Mouse (Mus musculus) hindbrain, embryonic 16.5 days (tissue): ENCODE results near the gene Vps54. TPM values are rescaled to one million over a fixed set of nuclear protein-coding genes. Genes with fewer than 3 reads are reported as not detected.

Source experiments
- ATAC-seq: fragments of 200-750 bp; cut with Nextera tagmentation; 2 replicates; pipeline ENCODE4 v1.8.0; 2017; ENCODE audit warnings: moderate TSS enrichment, moderate library complexity
- H3K27ac ChIP-seq: fragments of 300-500 bp; sonication (generic); 2 replicates; pipeline ENCODE4 v1.5.1; 2014; ENCODE audit warnings: low read depth, mild to moderate bottlenecking, control low read depth, low read length, moderate library complexity
- H3K27me3 ChIP-seq: fragments of 300-500 bp; sonication (generic); replicated peaks from 2 replicates; pipeline ENCODE4 v1.6.1; 2014; ENCODE audit warnings: low read length; ENCODE audit not compliant: control insufficient read depth, insufficient read depth
- H3K36me3 ChIP-seq: fragments of 300-500 bp; sonication (generic); 2 replicates; pipeline ENCODE4 v1.6.1; 2014; ENCODE audit warnings: mild to moderate bottlenecking, low read length, moderate library complexity, mixed read lengths; ENCODE audit not compliant: control insufficient read depth, insufficient read depth
- H3K4me1 ChIP-seq: fragments of 300-500 bp; sonication (generic); 2 replicates; pipeline ENCODE4 v1.6.1; 2014; ENCODE audit warnings: low read depth, low read length; ENCODE audit not compliant: control insufficient read depth, insufficient read depth
- H3K4me2 ChIP-seq: fragments of 300-500 bp; sonication (generic); 2 replicates; pipeline ENCODE4 v1.6.1; 2014; ENCODE audit warnings: mild to moderate bottlenecking, low read length, control low read depth, moderate library complexity
- H3K4me3 ChIP-seq: fragments of 300-500 bp; sonication (generic); 2 replicates; pipeline ENCODE4 v1.5.1; 2014; ENCODE audit warnings: mild to moderate bottlenecking, low read length, control low read depth, moderate library complexity
- H3K9ac ChIP-seq: fragments of 300-500 bp; sonication (generic); 2 replicates; pipeline ENCODE4 v1.6.1; 2014; ENCODE audit warnings: low read depth, mild to moderate bottlenecking, control low read depth, low read length, moderate library complexity
- H3K9me3 ChIP-seq: fragments of 300-500 bp; sonication (generic); 2 replicates; pipeline ENCODE4 v1.6.1; 2014; ENCODE audit warnings: mild to moderate bottlenecking, low read length, moderate library complexity; ENCODE audit not compliant: control insufficient read depth
- WGBS: fragments of 180-500 bp; shearing (Covaris S2); extraction: QIAGEN DNeasy Blood & Tissue Kit; methylation state at CpG from one replicate; pipeline ENCODE4 v1.1.7; 2014; 5-methylcytosine and 5-hydroxymethylcytosine counted together
- polyA plus RNA-seq: library from polyadenylated mRNA; unstranded; fragments of >200 nt; fragmentation: Nextera tagmentation; extraction: Ambion mirVana; gene quantifications from 2 replicates; pipeline ENCODE4 v1.2.1, GENCODE M21; 2015

Gene Vps54
- polyA plus RNA-seq, 1 experiment from 2014 or later, result 7.4 TPM

DNA sequence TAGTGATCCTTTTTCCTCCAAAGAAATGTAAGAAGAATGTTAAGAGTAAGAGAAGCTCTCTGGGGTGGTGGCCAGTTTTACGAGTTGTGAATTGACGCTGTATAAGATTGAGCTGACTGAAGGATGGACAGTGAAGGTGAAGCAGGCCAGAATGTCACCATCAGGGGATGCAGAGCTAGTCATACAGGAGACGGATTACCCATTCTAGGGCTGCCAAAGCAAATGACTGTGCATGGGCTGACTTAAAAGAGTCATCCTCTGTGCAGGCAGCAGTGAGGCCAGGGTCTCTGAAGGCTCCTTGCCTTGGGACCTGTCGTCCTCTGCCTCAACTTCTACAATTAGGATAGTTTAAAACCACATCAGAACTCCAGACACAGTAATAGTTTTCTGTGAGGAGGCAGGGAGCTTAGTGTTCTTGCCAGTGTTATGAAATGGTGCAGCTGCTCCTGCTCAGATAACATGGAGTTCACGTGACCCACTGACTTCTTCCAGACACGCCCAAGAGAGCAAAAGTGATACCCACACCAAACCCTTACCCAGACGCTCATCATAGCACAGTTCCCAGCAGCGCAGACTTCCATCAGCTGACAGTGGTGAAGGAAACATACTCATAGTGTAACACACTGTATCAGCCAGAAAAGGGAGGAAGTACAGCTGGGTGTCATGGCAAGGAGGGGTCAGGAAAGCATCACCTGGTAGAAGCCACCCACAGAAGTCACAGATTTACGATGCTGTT lies 75.0 kb downstream of the Vps54 start:
- WGBS, result 93% methylated on average over 9 of the region's 9 CpGs
- no peak for ATAC-seq

DNA sequence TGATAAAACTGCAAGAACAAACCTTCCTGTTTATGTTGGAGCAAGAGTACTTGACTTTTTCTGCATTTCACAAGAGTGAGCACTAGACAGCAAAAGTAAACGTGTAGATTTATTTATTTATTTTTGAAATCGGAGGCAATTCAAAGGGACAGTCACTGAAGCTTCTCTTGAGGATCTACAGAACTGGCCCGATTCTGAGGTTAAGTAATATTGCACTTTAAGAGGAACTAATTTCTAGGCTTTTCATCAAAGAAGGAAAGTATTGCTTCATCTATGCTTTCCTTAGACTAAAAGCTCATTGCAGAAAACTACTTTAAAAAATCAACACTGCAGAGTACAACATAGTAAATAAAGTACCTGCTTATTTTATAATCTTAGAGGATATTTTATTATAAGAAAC lies 82.5 kb downstream of the Vps54 start:
- Histone ChIP-seq H3K4me3 (no peak overlapping the region), H3K4me1 (no peaks in the 10 kb centered on the region), H3K4me2 (no peak overlapping the region), H3K9ac (no peak overlapping the region), H3K27me3 (no peaks in the 10 kb centered on the region), H3K9me3 (no peaks in the 10 kb centered on the region), H3K27ac (no peak overlapping the region), H3K36me3 (peaks cover 6% of the 10 kb centered on the region)
- WGBS, result 91% methylated on average over 3 of the region's 3 CpGs
- no peak for ATAC-seq

More for the DNA sequence above, 75.0 kb downstream of the Vps54 start:
- no peak overlapping the region for H3K9ac ChIP-seq
- H3K36me3 ChIP-seq, result peaks cover 9% of the 10 kb centered on the region; the same call in 1 of the 2 replicates
- no peak overlapping the region for H3K4me3 ChIP-seq
- H3K27ac ChIP-seq, result no peak overlapping the region
- H3K4me1 ChIP-seq, result no peaks in the 10 kb centered on the region
- no peak overlapping the region for H3K4me2 ChIP-seq
- H3K27me3 ChIP-seq, result no peaks in the 10 kb centered on the region
- no peaks in the 10 kb centered on the region for H3K9me3 ChIP-seq

DNA sequence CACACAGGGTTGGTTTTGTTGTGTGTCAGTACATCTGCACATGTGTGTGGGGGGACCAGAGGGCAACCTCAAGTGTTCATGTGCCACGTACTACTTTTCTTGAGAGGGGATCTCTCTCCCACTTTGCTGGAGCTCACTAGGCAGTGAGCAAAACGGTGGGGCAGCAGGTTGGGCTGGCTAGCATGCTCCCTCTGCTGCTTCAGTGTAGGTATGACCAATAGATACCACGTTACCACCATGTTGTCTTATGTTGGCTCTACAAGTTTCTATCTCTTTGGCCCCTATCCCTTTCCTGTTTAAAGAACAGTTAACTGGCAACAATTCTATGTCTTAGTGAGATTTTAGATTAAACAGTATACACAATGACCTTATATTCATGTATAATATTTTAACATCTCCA lies 83.3 kb downstream of the Vps54 start:
- H3K9me3 ChIP-seq, result no peaks in the 10 kb centered on the region
- WGBS, result 84% methylated on average over 3 of the region's 3 CpGs
- H3K4me1 ChIP-seq, result no peaks in the 10 kb centered on the region

GRCm38 (mm10) chr11:21325781-21326180 lies 86.7 kb downstream of the Vps54 start:
- Histone ChIP-seq H3K27ac (no peak overlapping the region), H3K4me2 (no peak overlapping the region), H3K9ac (no peak overlapping the region), H3K36me3 (peaks cover 16% of the 10 kb centered on the region), H3K4me3 (no peak overlapping the region), H3K4me1 (no peaks in the 10 kb centered on the region), H3K9me3 (no peaks in the 10 kb centered on the region), H3K27me3 (no peaks in the 10 kb centered on the region)
- 90% methylated on average over 5 of the region's 5 CpGs for WGBS
- ATAC-seq, result no peak

More for the DNA sequence above, 83.3 kb downstream of the Vps54 start:
- Histone ChIP-seq H3K36me3 (peaks cover 6% of the 10 kb centered on the region), H3K27ac (no peak overlapping the region), H3K4me2 (no peak overlapping the region), H3K27me3 (no peaks in the 10 kb centered on the region), H3K9ac (no peak overlapping the region), H3K4me3 (no peak overlapping the region)
- ATAC-seq, result no peak

DNA sequence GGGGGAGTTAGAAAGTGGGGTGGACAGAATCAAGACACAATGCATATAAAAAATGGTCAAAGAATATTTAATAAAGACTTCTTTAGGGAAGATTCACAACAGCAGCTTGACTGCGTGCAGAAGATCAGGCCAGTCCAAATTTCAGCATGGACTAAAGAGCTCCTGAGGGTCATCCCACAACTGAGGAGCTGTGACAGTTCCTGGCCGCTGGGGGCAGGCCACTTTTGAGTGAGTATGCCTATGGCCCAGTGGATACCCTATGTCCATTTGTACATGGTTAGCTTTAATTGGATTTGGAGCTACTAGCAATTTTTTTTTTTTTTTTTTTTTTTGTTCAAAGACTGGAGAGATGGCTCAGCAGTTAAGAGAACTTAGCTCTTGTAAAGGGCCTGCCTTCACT lies 87.7 kb downstream of the Vps54 start:
- Histone ChIP-seq H3K4me3 (no peak overlapping the region), H3K36me3 (peaks cover 12% of the 10 kb centered on the region), H3K9me3 (no peaks in the 10 kb centered on the region), H3K4me2 (no peak overlapping the region), H3K27ac (no peak overlapping the region), H3K4me1 (no peaks in the 10 kb centered on the region), H3K9ac (no peak overlapping the region), H3K27me3 (no peaks in the 10 kb centered on the region)
- WGBS, result 64% methylated on average over 2 of the region's 2 CpGs
- no peak for ATAC-seq

DNA sequence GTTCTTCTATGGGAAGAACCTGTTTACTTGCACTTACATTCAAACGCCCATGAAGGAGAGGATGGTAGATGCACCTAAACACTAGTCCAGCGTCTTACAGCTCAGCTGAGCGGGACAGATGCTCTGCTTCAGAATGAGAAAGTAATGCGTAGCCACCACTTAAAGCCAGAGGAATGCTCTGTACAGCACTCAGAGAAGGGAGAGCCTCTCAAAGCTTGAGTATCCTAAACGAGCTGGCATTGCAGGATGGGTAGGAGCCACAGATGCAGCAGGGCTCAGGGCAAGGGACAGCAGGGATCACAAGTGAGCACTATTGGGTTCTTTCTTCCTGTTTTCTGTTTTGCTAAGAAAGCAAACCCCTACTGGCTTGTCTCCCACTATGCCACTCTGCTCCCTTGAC lies 88.4 kb downstream of the Vps54 start:
- Histone ChIP-seq H3K27ac (no peak overlapping the region), H3K4me2 (no peak overlapping the region), H3K4me3 (no peak overlapping the region), H3K9me3 (no peaks in the 10 kb centered on the region), H3K36me3 (peaks cover 10% of the 10 kb centered on the region), H3K9ac (no peak overlapping the region), H3K27me3 (no peaks in the 10 kb centered on the region), H3K4me1 (no peaks in the 10 kb centered on the region)
- 96% methylated on average over 5 of the region's 5 CpGs for WGBS
- no peak for ATAC-seq

GRCm38 (mm10) chr11:21328141-21328540 lies 89.1 kb downstream of the Vps54 start:
- 95% methylated on average over 5 of the region's 5 CpGs for WGBS
- no peak overlapping the region for H3K4me2 ChIP-seq
- H3K9ac ChIP-seq, result no peak overlapping the region
- H3K9me3 ChIP-seq, result no peaks in the 10 kb centered on the region
- H3K36me3 ChIP-seq, result peaks cover 10% of the 10 kb centered on the region
- no peaks in the 10 kb centered on the region for H3K4me1 ChIP-seq
- ATAC-seq, result no peak
- no peak overlapping the region for H3K27ac ChIP-seq
- H3K4me3 ChIP-seq, result no peak overlapping the region
- H3K27me3 ChIP-seq, result no peaks in the 10 kb centered on the region

DNA sequence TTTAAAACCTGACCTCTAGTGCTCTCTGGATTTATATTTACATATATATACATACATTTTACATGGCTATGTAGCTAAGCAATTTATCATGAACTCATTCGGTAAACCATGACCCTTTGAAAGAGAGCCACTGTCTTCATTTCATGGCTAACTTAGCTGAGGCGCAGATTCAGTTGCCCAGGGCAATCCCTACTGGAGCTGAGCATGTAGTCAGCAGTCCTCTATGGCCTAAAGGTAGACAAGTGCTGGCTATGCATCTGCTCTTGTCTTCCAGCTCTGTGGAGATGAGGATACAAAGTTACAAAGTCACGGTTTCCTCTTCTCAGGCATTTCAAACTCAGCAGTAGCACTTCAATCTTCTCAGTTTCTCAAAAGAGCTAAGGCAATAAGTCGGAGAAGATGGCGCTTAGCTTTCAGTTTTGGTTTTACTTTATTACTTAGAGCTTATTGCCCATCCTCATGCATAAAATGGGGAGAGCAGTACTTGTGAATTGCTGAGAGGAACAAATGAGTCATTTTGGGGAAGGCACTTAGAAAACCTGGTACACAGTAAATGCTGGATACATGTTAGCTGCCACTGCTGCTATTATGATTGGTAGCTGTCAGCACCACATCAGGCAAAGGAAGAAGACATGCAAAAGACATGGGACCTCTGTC lies 93.7 kb downstream of the Vps54 start:
- H3K4me3 ChIP-seq, result no peak overlapping the region
- H3K36me3 ChIP-seq, result peaks cover 12% of the 10 kb centered on the region
- H3K27me3 ChIP-seq, result no peaks in the 10 kb centered on the region
- WGBS, result 90% methylated on average over 5 of the region's 5 CpGs
- no peak overlapping the region for H3K9ac ChIP-seq
- no peaks in the 10 kb centered on the region for H3K9me3 ChIP-seq
- no peak for ATAC-seq
- H3K4me1 ChIP-seq, result no peaks in the 10 kb centered on the region
- H3K27ac ChIP-seq, result no peak overlapping the region
- H3K4me2 ChIP-seq, result no peak overlapping the region

- H3K4me1 ChIP-seq, result no peaks in the 10 kb centered on the region
- H3K9me3 ChIP-seq, result no peaks in the 10 kb centered on the region
- H3K4me3 ChIP-seq, result no peak overlapping the region
- ATAC-seq, result no peak
- H3K4me2 ChIP-seq, result no peak overlapping the region
- H3K27me3 ChIP-seq, result no peaks in the 10 kb centered on the region
- no peak overlapping the region for H3K9ac ChIP-seq
- WGBS, result 94% methylated on average over 1 of the region's 1 CpGs
- peaks cover 3% of the 10 kb centered on the region; the same call in 1 of the 2 replicates for H3K36me3 ChIP-seq
- H3K27ac ChIP-seq, result no peak overlapping the region
Measured at GRCm38 (mm10) chr11:21337855-21338254, 98.8 kb downstream of the Vps54 start.
